Mouse (Mus musculus): ENCODE measurements around the gene Hmgb3.

Gene Hmgb3

DNA sequence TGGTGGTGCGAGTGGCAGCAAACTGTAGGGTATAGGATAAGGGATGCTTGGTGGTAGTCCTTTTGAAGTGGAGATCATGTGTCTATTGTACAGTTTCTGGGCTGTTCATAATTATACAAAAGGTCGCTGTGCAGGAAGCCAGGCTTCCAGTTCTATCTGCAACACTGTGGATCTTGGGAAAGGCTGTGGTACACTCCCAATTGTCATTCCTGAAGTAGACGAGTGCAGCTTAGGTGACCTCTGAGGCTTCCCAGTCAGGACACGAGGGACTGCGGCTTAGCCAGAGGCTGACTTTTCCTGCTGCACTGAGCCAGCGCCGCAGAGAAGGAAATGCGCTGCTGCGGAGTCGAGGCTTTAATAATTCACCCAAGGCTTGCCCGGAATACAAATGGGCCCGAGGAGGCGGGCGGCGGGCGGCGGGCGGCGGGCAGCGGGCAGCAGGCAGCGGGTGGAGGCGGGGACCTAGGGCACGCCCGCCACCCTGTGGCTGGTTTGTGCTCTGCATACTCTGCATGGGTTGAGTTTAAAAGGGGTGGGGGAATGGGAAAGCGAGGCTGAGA is 45.4 kb downstream of the Hmgb3 start:
- DNase-seq: peak; percentile 59 to 84

Data from kidney, postnatal 36 days (tissue).